Mouse (Mus musculus): ENCODE results near the gene Fnip1. TPM values are rescaled to one million over a fixed set of nuclear protein-coding genes. Genes with fewer than 3 reads are reported as not detected.

Gene Fnip1
- polyA plus RNA-seq, 2 experiments = 2.6 to 4.9 TPM

DNA sequence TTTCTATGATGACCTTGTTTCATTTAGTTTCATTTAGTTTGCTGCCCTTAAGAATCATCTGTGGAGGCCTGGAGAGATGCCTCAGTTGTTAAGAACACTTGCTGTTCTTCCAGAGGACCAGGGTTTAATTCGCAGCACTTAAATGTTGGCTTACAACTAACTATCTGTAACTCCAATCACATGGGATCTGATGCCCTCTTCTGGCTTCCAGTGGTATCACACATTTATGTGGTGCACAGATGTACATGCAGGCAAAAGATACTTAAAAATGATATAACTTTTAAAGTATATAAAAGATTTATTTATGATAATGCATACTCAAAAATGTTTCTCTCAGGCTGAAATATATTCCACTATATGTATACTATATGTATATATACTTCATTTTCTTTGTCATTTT is 40.4 kb downstream of the Fnip1 start:
- TF ChIP-seq CTCF (IDR thresholded peaks at IDR 0.05; ENCODE audit: low read depth) (peak; percentile 60), EP300 (IDR thresholded peaks at IDR 0.05; ENCODE audit: low read depth) (no peak)
- no peak overlapping the region for H3K4me2 ChIP-seq (ENCODE audit: low read depth)
- no peaks in the 10 kb centered on the region for H3K4me1 ChIP-seq (replicated peaks; ENCODE audit: control insufficient read depth in 2 of 2, insufficient read depth in 2 of 2, low read length in 1 of 2)
- no peak overlapping the region for H3K4me3 ChIP-seq (ENCODE audit: insufficient read depth in 1 of 2, low read depth in 2 of 2, low read length in 2 of 2)
- ATAC-seq (ENCODE audit: insufficient read depth) (no peak), DNase-seq (ENCODE audit: low read depth in 3 of 3, low spot score in 3 of 3) (peak in 1 of 3 experiments; percentile 14)
- no peaks in the 10 kb centered on the region for H3K27me3 ChIP-seq (ENCODE audit: control insufficient read depth, insufficient read depth, low read length)
- H3K36me3 ChIP-seq (replicated peaks; ENCODE audit: control insufficient read depth, insufficient read depth, low read depth) = peaks cover 3% of the 10 kb centered on the region
- no peak overlapping the region for H3K27ac ChIP-seq
- no peaks in the 10 kb centered on the region for H3K9me3 ChIP-seq (ENCODE audit: control insufficient read depth, low read length)
- WGBS (ENCODE audit: insufficient replicate concordance) = 87% methylated on average over 1 of the region's 1 CpGs
- no peak overlapping the region for H3K9ac ChIP-seq (replicated peaks)

DNA sequence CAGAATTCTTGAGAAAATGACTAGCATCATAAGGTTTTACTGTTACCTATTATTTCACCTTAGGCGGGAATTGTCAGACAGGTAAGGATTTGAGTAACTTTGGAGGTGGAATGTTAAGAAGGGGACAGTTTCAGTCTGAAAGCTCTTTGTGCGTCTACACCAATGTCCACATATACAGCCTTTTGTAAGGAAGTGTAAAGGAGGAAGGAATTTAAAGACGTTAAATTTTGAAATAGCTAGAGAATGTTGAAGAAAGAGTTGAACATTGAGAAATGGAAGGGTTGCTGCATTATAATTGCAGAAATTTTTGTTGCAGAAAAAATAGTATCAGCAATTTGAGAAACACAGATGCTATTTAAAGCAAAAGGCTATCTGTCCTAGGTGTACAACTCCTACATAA is 48.0 kb downstream of the Fnip1 start:
- H3K4me2 ChIP-seq (ENCODE audit: low read depth) = no peak overlapping the region
- no peaks in the 10 kb centered on the region for H3K4me1 ChIP-seq (replicated peaks; ENCODE audit: control insufficient read depth in 2 of 2, insufficient read depth in 2 of 2, low read length in 1 of 2)
- TF ChIP-seq CTCF (IDR thresholded peaks at IDR 0.05; ENCODE audit: low read depth) (no peak), EP300 (IDR thresholded peaks at IDR 0.05; ENCODE audit: low read depth) (no peak)
- no peak overlapping the region for H3K27ac ChIP-seq
- WGBS (ENCODE audit: insufficient replicate concordance) = 75% methylated on average over 3 of the region's 3 CpGs
- H3K9me3 ChIP-seq (ENCODE audit: control insufficient read depth, low read length) = no peaks in the 10 kb centered on the region
- no peak overlapping the region for H3K4me3 ChIP-seq (ENCODE audit: insufficient read depth in 1 of 2, low read depth in 2 of 2, low read length in 2 of 2)
- H3K27me3 ChIP-seq (ENCODE audit: control insufficient read depth, insufficient read depth, low read length) = no peaks in the 10 kb centered on the region
- H3K36me3 ChIP-seq (replicated peaks; ENCODE audit: control insufficient read depth, insufficient read depth, low read depth) = no peaks in the 10 kb centered on the region; the same call in 1 of the 2 replicates
- ATAC-seq (ENCODE audit: insufficient read depth) (no peak), DNase-seq (ENCODE audit: low read depth in 3 of 3, low spot score in 3 of 3) (no peak)
- H3K9ac ChIP-seq (replicated peaks) = no peak overlapping the region

DNA sequence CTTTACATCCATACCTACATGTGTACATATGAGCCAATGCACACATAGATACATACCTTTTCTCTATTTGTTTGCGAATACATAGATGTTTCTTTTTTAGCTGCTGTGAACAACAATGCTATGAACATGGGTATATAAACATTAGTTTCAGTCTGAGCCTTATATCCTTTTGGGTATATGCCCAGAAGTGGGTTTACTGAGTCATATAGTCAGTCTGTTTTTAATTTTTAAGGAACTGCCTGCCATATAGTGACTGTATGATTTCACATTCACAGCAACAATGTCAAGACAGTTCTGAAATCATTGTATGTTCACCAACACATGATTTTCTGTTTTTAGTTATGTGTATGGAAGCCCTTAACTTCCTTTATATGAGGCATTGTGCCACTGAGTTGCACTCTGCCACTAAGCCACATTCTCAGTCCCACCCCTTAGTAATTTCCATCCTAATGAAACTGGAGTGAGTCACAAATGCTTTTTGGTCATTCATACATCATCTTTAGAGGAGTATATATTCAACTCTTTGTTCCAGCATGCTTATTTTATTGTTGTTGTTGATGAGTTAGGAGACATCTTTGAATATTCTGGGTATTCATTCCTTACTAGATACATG is 54.1 kb downstream of the Fnip1 start:
- Histone ChIP-seq H3K9me3 (ENCODE audit: control insufficient read depth, low read length) (no peaks in the 10 kb centered on the region), H3K4me1 (replicated peaks; ENCODE audit: control insufficient read depth in 2 of 2, insufficient read depth in 2 of 2, low read length in 1 of 2) (no peaks in the 10 kb centered on the region), H3K27ac (no peak overlapping the region), H3K27me3 (ENCODE audit: control insufficient read depth, insufficient read depth, low read length) (no peaks in the 10 kb centered on the region), H3K4me2 (ENCODE audit: low read depth) (no peak overlapping the region), H3K36me3 (replicated peaks; ENCODE audit: control insufficient read depth, insufficient read depth, low read depth) (no peaks in the 10 kb centered on the region; the same call in none of the 2 replicates), H3K9ac (replicated peaks) (no peak overlapping the region), H3K4me3 (ENCODE audit: insufficient read depth in 1 of 2, low read depth in 2 of 2, low read length in 2 of 2) (no peak overlapping the region)
- no peak for ATAC-seq (ENCODE audit: insufficient read depth)
- WGBS (ENCODE audit: insufficient replicate concordance) = 90% methylated on average over 1 of the region's 1 CpGs
- TF ChIP-seq EP300 (IDR thresholded peaks at IDR 0.05; ENCODE audit: low read depth) = no peak
- TF ChIP-seq CTCF (IDR thresholded peaks at IDR 0.05; ENCODE audit: low read depth) = no peak
- DNase-seq (ENCODE audit: low read depth in 3 of 3, low spot score in 3 of 3) = peak in 1 of 3 experiments; percentile 11

DNA sequence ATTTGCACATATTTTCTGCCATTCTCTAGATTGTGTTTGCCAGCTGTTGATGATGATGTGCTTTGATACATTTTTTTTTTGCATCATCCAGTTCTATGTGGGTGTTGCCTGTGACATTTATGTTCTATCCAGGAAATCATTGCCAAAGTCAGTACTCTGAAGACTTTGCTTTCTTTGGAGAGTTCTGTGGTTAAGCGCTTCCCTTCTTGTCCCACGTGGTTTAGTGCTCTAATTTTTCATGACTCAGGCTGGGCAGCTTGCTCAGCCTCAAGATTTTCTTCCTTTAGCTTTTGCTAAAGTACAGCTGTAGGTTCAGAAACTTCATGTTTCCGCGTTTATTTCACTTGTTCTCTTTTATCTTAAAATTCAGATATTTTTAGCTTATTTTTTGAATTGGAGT is 54.6 kb downstream of the Fnip1 start:
- Histone ChIP-seq H3K9me3 (ENCODE audit: control insufficient read depth, low read length) (no peaks in the 10 kb centered on the region), H3K9ac (replicated peaks) (no peak overlapping the region), H3K27ac (no peak overlapping the region), H3K36me3 (replicated peaks; ENCODE audit: control insufficient read depth, insufficient read depth, low read depth) (no peaks in the 10 kb centered on the region; the same call in none of the 2 replicates), H3K4me2 (ENCODE audit: low read depth) (no peak overlapping the region), H3K4me1 (replicated peaks; ENCODE audit: control insufficient read depth in 2 of 2, insufficient read depth in 2 of 2, low read length in 1 of 2) (no peaks in the 10 kb centered on the region), H3K4me3 (ENCODE audit: insufficient read depth in 1 of 2, low read depth in 2 of 2, low read length in 2 of 2) (no peak overlapping the region), H3K27me3 (ENCODE audit: control insufficient read depth, insufficient read depth, low read length) (no peaks in the 10 kb centered on the region)
- DNase-seq (ENCODE audit: low read depth in 3 of 3, low spot score in 3 of 3) (peak in 1 of 3 experiments; percentile 14), ATAC-seq (ENCODE audit: insufficient read depth) (no peak)
- 42% methylated on average over 4 of the region's 4 CpGs for WGBS (ENCODE audit: insufficient replicate concordance)
- TF ChIP-seq EP300 (IDR thresholded peaks at IDR 0.05; ENCODE audit: low read depth) (no peak), CTCF (IDR thresholded peaks at IDR 0.05; ENCODE audit: low read depth) (no peak)

DNA sequence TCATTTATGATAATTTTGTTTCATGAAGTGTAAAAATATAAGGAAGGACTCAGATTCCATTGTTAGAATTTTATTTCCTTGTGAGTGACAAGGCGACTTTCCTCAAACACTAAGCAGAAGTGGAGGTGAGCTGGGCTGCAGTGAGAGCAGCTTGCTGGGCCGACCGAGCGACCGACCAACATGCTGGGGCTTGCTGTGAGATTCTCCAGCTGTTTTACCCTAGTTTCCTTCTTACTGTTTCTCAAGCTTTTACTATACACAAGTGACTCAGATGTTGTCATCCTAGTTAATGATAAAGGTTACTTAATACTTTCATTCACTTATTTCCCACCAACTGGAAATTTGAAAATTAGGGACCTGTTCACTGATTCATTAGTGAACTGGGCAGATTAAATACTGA is 61.8 kb downstream of the Fnip1 start:
- Histone ChIP-seq H3K4me2 (ENCODE audit: low read depth) (no peak overlapping the region), H3K4me3 (ENCODE audit: insufficient read depth in 1 of 2, low read depth in 2 of 2, low read length in 2 of 2) (no peak overlapping the region), H3K27me3 (ENCODE audit: control insufficient read depth, insufficient read depth, low read length) (no peaks in the 10 kb centered on the region), H3K9me3 (ENCODE audit: control insufficient read depth, low read length) (no peaks in the 10 kb centered on the region), H3K36me3 (replicated peaks; ENCODE audit: control insufficient read depth, insufficient read depth, low read depth) (peaks cover 19% of the 10 kb centered on the region), H3K9ac (replicated peaks) (no peak overlapping the region), H3K4me1 (replicated peaks; ENCODE audit: control insufficient read depth in 2 of 2, insufficient read depth in 2 of 2, low read length in 1 of 2) (no peaks in the 10 kb centered on the region), H3K27ac (no peak overlapping the region)
- WGBS (ENCODE audit: insufficient replicate concordance) = 78% methylated on average over 5 of the region's 5 CpGs
- DNase-seq (ENCODE audit: low read depth in 3 of 3, low spot score in 3 of 3) = no peak
- no peak for ATAC-seq (ENCODE audit: insufficient read depth)
- no peak for TF ChIP-seq CTCF (IDR thresholded peaks at IDR 0.05; ENCODE audit: low read depth)
- no peak for TF ChIP-seq EP300 (IDR thresholded peaks at IDR 0.05; ENCODE audit: low read depth)

Measured in liver, embryonic 14.5 days (tissue).